Mouse (Mus musculus) left cerebral cortex, postnatal 25 days (tissue): Measurements from ENCODE around the gene Gm10518. TPM values are rescaled to one million over a fixed set of nuclear protein-coding genes. Genes with fewer than 3 reads are reported as not detected.
"Not testable (repeated sequence)": the region's sequence is repeated elsewhere in the genome, so short reads cannot be mapped to it uniquely, and the experiment has no call there.

ENCODE experiments used
- DNase-seq, 2 experiments: peaks; one replicate each; pipeline ENCODE4 v3.0.0; 2022; ENCODE audit warnings: low spot score in 2 of 2, mixed read lengths in 1 of 2
- intact Hi-C: fragments of 180-260 bp; cut with DNase I; formaldehyde crosslinking; loops from one replicate; pipeline ENCODE4 v1.15.1; 2025
- total RNA-seq, 2 experiments: library from RNA; stranded (reverse); gene quantifications; 2 replicates each; pipeline ENCODE4 v1.2.3; 2021

The Gm10518 gene
- total RNA-seq: not detected

- intact Hi-C loops: loop anchor here (5.0 kb wide), 1 partner anchor 256 kb away; the partner anchor contains the start of genes Cnst and Tfb2m
- peak; percentile 54 to 62 for DNase-seq
These were observed at the start of gene Gm10518 for GRCm38 (mm10) chr1:179802610-179803512. Gm10518 (plus strand) TSS chr1:179803376.

DNA sequence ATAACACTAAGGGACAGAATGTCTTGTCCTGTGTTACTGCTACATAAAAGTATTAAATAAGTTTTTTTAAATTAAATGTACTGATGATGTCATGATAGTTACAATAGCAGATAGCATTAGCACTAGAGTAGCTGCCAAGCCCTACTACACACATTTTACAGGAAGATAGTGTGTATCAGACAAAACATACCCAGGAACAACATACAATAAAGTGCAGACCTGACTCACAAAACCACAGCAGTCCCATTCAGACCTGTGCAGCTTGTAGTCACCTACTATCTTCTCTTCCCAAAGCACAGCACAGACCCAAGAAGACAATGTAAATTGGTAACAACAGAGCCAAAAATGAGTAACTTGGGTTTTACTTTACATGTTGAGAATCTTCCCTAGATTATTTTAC lies 46.7 kb upstream of the Gm10518 start:
- DNase-seq: no peak
- intact Hi-C loops: loop anchor here (5.0 kb wide), 1 partner anchor 36 kb away; no protein-coding TSS in a partner anchor

- no peak for DNase-seq
- intact Hi-C loops: no loop called here
These were observed 43.1 kb upstream of the Gm10518 start for GRCm38 (mm10) chr1:179760086-179760485.

- DNase-seq: no peak
- intact Hi-C loops: no loop called here
These were observed 42.6 kb upstream of the Gm10518 start for GRCm38 (mm10) chr1:179760553-179760952.

DNA sequence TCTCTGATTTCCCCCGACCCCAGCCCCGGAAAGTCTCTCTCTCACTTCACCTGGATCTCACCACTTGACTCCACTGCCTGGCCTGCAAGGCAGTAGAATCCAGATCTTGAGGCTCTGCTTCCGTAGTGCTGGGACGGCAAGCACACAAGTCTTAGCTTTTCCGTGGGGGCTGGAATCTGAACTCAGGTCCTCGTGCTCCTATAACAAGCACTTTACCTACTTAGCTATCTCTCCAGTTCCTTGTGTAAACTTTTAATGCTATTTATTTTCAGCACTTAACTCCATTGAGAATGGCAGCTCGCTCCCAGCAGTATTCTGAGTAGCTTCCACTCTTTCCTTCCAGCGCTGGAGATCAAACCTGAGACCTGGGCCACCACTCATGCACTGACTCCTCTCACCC lies 26.3 kb upstream of the Gm10518 start:
- DNase-seq: no peak
- intact Hi-C loops: no loop called here

DNA sequence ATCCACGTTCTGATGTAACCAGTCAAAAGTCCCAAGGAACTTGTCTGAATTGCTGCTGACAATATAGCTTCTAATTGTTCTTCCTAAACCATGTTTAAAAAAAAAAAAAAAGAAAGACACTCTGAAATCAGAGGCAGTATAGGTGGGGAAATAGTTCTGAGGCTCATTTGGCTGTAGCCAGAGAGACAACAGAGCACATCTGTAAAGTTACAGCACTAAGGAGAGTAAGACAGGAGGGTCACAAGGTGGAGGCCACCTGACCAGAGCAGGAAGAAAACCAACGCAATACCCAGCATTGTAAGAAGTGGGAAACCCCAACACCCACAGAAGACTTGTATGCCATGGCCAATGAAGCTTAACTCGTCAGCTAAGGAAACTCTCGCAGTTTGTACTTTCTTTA lies 19.1 kb upstream of the Gm10518 start:
- no peak for DNase-seq
- intact Hi-C loops: no loop called here

- peak in 1 of 2 experiments; percentile 5 for DNase-seq
- intact Hi-C loops: no loop called here
These were observed 17.7 kb upstream of the Gm10518 start for GRCm38 (mm10) chr1:179785502-179785901.

- intact Hi-C loops: no loop called here
- DNase-seq: no peak
These were observed 15.9 kb upstream of the Gm10518 start for GRCm38 (mm10) chr1:179787281-179787680.

- DNase-seq: no peak
- intact Hi-C loops: no loop called here
These were observed 4.4 kb upstream of the Gm10518 start for GRCm38 (mm10) chr1:179798794-179799193.

- peak; percentile 99 for DNase-seq
- intact Hi-C loops: loop anchor here (5.0 kb wide), 1 partner anchor 256 kb away; the partner anchor contains the start of genes Cnst and Tfb2m
These were observed 450 bp downstream of the Gm10518 start, which contains the start of gene Ahctf1 for GRCm38 (mm10) chr1:179803513-179804139. Ahctf1 (minus strand) TSS chr1:179803680.

- DNase-seq: peak in 1 of 2 experiments; percentile 8
- intact Hi-C loops: loop anchor here (5.0 kb wide), 1 partner anchor 257 kb away; the partner anchor contains the start of genes Cnst and Tfb2m
These were observed 1.1 kb downstream of the Gm10518 start for GRCm38 (mm10) chr1:179804140-179804881.

DNA sequence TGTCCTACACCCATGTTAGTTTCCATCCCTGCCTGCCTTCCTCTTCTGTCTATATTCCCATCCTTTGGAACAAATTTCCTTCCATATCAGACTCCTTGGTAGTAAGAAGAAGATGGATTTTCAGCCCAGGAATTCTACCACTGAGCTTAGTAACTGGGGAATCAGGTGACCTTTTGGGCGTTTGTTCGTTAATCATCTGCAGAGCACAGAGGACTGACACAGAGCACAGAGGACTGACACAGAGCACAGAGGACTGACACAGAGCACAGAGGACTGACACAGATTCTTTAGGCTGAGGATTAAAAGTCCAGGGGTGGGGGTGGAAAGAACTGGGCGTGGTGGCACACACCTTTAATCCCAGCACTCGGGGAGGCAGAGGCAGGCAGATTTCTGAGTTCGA lies 2.6 kb downstream of the Gm10518 start:
- no peak for DNase-seq
- intact Hi-C loops: no loop called here

- intact Hi-C loops: no loop called here
- DNase-seq: no peak
These were observed 4.3 kb downstream of the Gm10518 start for GRCm38 (mm10) chr1:179807468-179807867.

GRCm38 (mm10) chr1:179808300-179808699 lies 5.1 kb downstream of the Gm10518 start:
- DNase-seq: no peak
- intact Hi-C loops: no loop called here

DNA sequence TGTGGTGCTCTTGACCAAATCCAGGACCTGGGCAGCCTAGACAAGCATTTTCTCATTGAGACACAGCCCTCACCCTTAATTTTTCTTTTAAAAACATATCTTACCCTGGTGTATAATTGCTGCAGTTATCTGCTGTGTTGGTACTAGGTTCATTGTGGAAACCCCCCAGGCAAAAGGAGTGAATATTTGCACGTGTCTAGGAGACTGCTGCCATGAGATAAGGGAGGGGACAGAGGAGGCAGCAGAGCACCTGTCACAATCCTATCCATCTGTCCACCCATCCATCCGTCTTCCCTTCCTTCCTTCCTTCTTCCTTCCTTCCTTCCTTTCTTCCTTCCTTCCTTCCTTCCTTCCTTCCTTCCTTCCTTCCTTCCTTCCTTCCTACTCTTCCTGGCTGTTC lies 10.2 kb downstream of the Gm10518 start:
- intact Hi-C loops: no loop called here
- no peak for DNase-seq

DNA sequence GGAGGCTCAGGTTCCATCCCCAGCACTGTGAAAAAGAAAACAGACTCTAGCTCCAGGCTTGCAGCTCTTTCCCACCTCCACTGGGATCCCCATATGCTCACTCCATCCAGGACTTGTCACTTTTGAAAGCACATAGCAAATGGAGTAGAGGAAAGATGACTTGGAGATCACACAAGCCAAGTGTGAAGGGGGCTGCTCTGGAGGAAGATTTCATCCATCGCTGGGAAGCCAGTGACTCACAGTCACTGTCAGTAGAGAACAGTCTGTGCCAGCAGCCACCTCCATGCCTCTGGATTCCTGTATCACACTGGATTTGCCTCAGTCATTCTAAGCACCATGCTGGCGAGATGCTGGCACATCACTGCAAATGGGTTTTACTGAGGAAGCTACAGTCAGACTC lies 11.4 kb downstream of the Gm10518 start:
- intact Hi-C loops: no loop called here
- DNase-seq: peak; percentile 13 to 91

DNA sequence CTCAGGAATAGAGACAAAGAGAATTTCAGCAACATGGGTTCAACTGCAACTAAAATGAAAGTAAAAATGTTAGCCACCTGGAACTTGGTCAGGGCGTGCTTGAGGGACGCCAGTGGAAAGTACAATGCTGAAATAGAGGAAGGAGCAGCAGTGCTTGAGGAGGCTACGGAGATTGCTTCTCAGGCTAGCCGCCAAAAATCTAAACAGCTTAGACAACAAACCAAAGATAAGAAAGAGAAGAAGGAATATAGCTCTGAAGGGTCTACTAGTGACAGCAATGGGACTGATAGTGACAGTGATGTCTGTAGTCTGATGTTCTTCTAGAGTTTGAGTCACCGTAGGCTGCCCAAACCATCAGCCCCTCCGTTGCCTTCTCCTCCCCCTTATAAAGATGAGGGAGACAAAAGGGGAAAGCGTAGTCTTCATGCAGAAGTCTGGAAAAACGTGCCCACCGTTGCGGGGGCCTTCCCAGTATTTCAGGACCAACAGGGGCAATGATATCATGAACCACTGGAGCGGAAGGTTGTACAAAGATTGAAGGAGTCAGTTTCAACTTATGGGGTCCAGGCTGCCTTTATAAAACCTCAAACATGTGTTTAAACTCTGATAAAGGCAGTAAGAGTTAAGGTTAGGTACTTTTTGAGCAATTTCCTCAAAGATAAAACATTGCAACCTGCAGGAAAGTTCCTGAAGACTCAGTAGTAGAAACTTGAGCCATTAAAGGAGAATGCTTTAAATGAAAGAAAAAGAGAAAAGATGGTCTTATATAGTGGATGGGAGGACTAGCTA lies 15.5 kb downstream of the Gm10518 start:
- intact Hi-C loops, DNase-seq: not testable (repeated sequence)

GRCm38 (mm10) chr1:179824549-179824948 lies 21.4 kb downstream of the Gm10518 start:
- DNase-seq: no peak
- intact Hi-C loops: no loop called here

DNA sequence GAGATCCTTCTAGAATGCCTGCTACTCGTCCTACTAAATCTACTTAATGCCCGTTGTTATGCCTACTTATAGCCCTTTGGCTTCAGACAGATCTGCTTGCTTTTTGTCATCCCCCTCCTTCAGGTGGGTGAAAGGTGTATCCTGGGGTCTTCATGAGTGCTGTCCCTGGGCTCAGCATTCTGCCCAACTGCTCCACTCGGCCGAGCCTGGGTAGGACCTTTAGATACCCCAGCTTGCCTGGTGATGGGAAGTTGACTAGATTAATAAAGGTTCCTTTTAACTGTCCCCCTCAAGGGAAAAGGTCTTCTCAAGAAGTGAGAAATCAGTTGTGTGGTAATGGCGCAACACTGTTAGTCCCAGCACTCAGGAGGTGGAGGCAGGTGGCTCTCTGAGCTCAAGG lies 24.9 kb downstream of the Gm10518 start:
- intact Hi-C loops: no loop called here
- no peak for DNase-seq
